Comparison of ENCODE assay signal across 8 mouse cellular contexts in the genomic region with DNA sequence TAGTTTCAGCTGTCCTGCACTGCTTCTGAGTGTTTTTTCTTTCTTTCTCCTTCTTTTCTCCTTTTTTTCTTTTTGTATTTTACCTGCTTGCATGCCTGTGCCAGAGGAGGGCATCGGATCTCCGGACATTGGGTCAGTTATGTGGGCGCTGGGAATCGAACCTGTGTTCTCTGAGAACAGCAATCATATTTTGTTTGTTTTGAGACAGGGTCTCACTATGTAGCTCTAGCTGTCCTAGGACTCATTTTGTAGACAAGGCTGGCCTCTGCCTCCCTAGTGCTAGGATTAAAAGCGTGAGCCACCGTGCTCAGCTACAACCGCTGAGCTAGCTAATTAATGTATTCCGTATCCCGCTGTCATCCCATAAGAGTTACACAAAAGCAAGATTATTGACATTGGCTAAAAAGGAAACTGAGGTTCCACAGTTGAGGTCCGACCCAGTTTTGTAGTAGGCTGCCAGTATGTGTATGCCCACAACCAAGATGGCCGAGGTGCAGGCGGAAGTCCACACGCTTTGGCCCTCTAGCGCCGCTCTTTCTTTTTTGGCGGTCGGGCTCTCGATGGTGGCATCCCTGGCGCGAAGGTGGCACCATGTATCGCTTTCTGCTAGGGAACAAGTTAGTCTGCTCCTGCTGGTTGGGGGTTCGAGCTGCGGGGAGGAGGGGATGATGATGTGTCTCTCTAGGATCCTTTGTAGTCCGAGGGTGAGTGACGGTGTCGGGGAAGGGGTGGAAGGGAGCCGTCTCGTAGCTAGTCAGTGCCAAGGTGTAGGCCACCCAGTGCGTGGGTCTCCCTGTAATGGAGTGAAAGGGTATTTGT. TPM values are rescaled to one million over a fixed set of nuclear protein-coding genes. Genes with fewer than 3 reads are reported as not detected.
A peak's percentile ranks its signal among the peaks of the same experiment; 100 is the strongest.
DNase-seq lines count a peak whose midpoint lies in the region; ATAC-seq and TF ChIP-seq lines count a peak whose summit lies in the region.

No protein-coding gene starts in this region.

- peak overlapping the region; percentile 99 for H3K27ac ChIP-seq in heart, embryonic 13.5 days (replicated peaks)
- peak overlapping the region; percentile 92 for H3K27ac ChIP-seq in kidney, postnatal 0 days
- H3K27ac ChIP-seq in liver, adult 2 months (replicated peaks; ENCODE audit: insufficient read depth, low read depth, low read length), result peak overlapping the region; percentile 77

- TF ChIP-seq POLR2A in liver, adult 2 months (IDR thresholded peaks at IDR 0.05; ENCODE audit: extremely low read depth, insufficient read depth, low read length), result no peak

- peaks cover 32% of the 10 kb centered on the region for H3K4me1 ChIP-seq in heart, embryonic 13.5 days
- peaks cover 21% of the 10 kb centered on the region for H3K4me1 ChIP-seq in kidney, postnatal 0 days (replicated peaks; ENCODE audit: insufficient read depth, low read length)
- peaks cover 6% of the 10 kb centered on the region for H3K4me1 ChIP-seq in liver, adult 2 months (ENCODE audit: control insufficient read depth, insufficient read depth, low read length)

- peak overlapping the region; percentile 88 for H3K9ac ChIP-seq in heart, embryonic 13.5 days
- H3K9ac ChIP-seq in kidney, postnatal 0 days (ENCODE audit: low read depth, low read length), result peak overlapping the region; percentile 74
- H3K9ac ChIP-seq in liver, adult 2 months (ENCODE audit: low read depth, low read length), result peak overlapping the region; percentile 73

- peak; percentile 68 for ATAC-seq in erythroid progenitor cell, adult 5-6 weeks (replicated peaks; ENCODE audit: low FRiP score, poor library complexity, severe bottlenecking)
- 0 out of 2 replicates have a peak, but pooled peaks have one; percentile 16 for ATAC-seq in heart, embryonic 13.5 days (ENCODE audit: extremely low read depth, insufficient number of reproducible peaks, low FRiP score, low TSS enrichment)
- no peak; the same call in 1 of the 2 replicates for ATAC-seq in kidney, postnatal 0 days (replicated peaks; ENCODE audit: low FRiP score, low read depth)
- peak; percentile 31 for ATAC-seq in monocyte, adult 5-6 weeks (replicated peaks; ENCODE audit: insufficient number of reproducible peaks, low FRiP score, low TSS enrichment, poor library complexity, severe bottlenecking)

- H3K27me3 ChIP-seq in heart, embryonic 13.5 days (replicated peaks), result no peaks in the 10 kb centered on the region
- no peaks in the 10 kb centered on the region for H3K27me3 ChIP-seq in kidney, postnatal 0 days (ENCODE audit: insufficient read depth, low read length)
- H3K27me3 ChIP-seq in liver, adult 2 months (ENCODE audit: control insufficient read depth, insufficient read depth, low read length), result no peaks in the 10 kb centered on the region

- H3K4me3 ChIP-seq in heart, embryonic 13.5 days, result peak overlapping the region; percentile 75
- peak overlapping the region; percentile 86 for H3K4me3 ChIP-seq in kidney, postnatal 0 days (replicated peaks; ENCODE audit: low read depth, low read length)
- H3K4me3 ChIP-seq in liver, adult 2 months (ENCODE audit: insufficient read depth, low read depth, low read length), result peak overlapping the region; percentile 69

- peaks cover 18% of the 10 kb centered on the region; the same call in 1 of the 2 replicates for H3K36me3 ChIP-seq in heart, embryonic 13.5 days
- H3K36me3 ChIP-seq in kidney, postnatal 0 days (ENCODE audit: insufficient read depth, low read length), result 0 out of 2 replicates have a peak, but pooled peaks cover 3% of the 10 kb centered on the region
- no peaks in the 10 kb centered on the region for H3K36me3 ChIP-seq in liver, adult 2 months (ENCODE audit: control insufficient read depth, insufficient read depth, low read length)

- DNase-seq in B cell, adult 2 months, result peak; percentile 78 to 79
- peak; percentile 76 for DNase-seq in brain, embryonic 18.5 days (ENCODE audit: low read depth, low spot score)
- DNase-seq in kidney, postnatal 0 days (ENCODE audit: low spot score), result peak; percentile 91
- peak; percentile 86 for DNase-seq in liver, adult 2 months (ENCODE audit: extremely low read depth, low read depth, low spot score)
- peak; percentile 67 to 76 for DNase-seq in spleen, postnatal 14 days (ENCODE audit: low spot score in 2 of 2)

- no peaks in the 10 kb centered on the region for H3K9me3 ChIP-seq in heart, embryonic 13.5 days
- no peaks in the 10 kb centered on the region for H3K9me3 ChIP-seq in kidney, postnatal 0 days (replicated peaks; ENCODE audit: low read length)

- WGBS in heart, embryonic 13.5 days, result under 1% methylated on average over 29 of the region's 29 CpGs
- under 1% methylated on average over 29 of the region's 29 CpGs for WGBS in kidney, postnatal 0 days
- under 1% methylated on average over 29 of the region's 29 CpGs for WGBS in liver, adult 2 months

- TF ChIP-seq CTCF in kidney, postnatal 0 days (IDR thresholded peaks at IDR 0.05; ENCODE audit: low read depth), result peak; percentile 61
- TF ChIP-seq CTCF in liver, adult 2 months (IDR thresholded peaks at IDR 0.05; ENCODE audit: low read depth, low read length), result peak; percentile 34; the same call in 1 of the 2 replicates

- H3K4me2 ChIP-seq in heart, embryonic 13.5 days, result peak overlapping the region; percentile 87
- H3K4me2 ChIP-seq in kidney, postnatal 0 days (ENCODE audit: low read length), result peak overlapping the region; percentile 80

- 0 out of 2 replicates have a peak, but pooled peaks cover 7% of the 10 kb centered on the region for H3K79me2 ChIP-seq in liver, adult 2 months (ENCODE audit: control insufficient read depth, insufficient read depth, low read length)

RNA-seq across cellular contexts. Expression of a gene that starts 2.1 kb away (rescaled TPM):
- 10.9 and 16.2 TPM in 2 replicates for total RNA-seq in erythroid progenitor cell, adult 5-6 weeks (2015; ENCODE audit: low replicate concordance)
- 7.6 and 8.1 TPM in 2 replicates for total RNA-seq in erythroid progenitor cell, adult 5-6 weeks (2017; ENCODE audit: low replicate concordance)
- 43.0 and 44.8 TPM in 2 replicates for polyA plus RNA-seq in heart, embryonic 13.5 days (2015; fragmentation: Nextera tagmentation; extraction: Ambion mirVana)
- 77.4 and 83.8 TPM in 2 replicates for polyA plus RNA-seq in kidney, postnatal 0 days (2015; fragmentation: Nextera tagmentation; extraction: Ambion mirVana)
- total RNA-seq in liver, adult 2 months (2014; rRNA removed), result 13.1 and 15.6 TPM in 2 replicates
- 12.0 and 12.6 TPM in 2 replicates for polyA plus RNA-seq in liver, adult 2 months (2012; rRNA removed)
- total RNA-seq in monocyte, adult 5-6 weeks (2017), result 92.1 to 198 TPM (median 119 TPM) in 3 replicates

RNA-seq across cellular contexts. Expression of a gene that starts 21.3 kb away (rescaled TPM):
- total RNA-seq in erythroid progenitor cell, adult 5-6 weeks (2015; ENCODE audit: low replicate concordance), result 7.9 and 13.4 TPM in 2 replicates
- 18.4 and 23.1 TPM in 2 replicates for total RNA-seq in erythroid progenitor cell, adult 5-6 weeks (2017; ENCODE audit: low replicate concordance)
- polyA plus RNA-seq in heart, embryonic 13.5 days (2015; fragmentation: Nextera tagmentation; extraction: Ambion mirVana), result 47.6 and 51.6 TPM in 2 replicates
- 55.3 and 56.1 TPM in 2 replicates for polyA plus RNA-seq in kidney, postnatal 0 days (2015; fragmentation: Nextera tagmentation; extraction: Ambion mirVana)
- total RNA-seq in liver, adult 2 months (2014; rRNA removed), result 20.7 and 27.3 TPM in 2 replicates
- polyA plus RNA-seq in liver, adult 2 months (2012; rRNA removed), result 44.6 and 58.6 TPM in 2 replicates
- 40.1 to 46.6 TPM (median 44.7 TPM) in 3 replicates for total RNA-seq in monocyte, adult 5-6 weeks (2017)

RNA-seq across cellular contexts. Expression of a gene that starts 22.9 kb away (rescaled TPM):
- total RNA-seq in erythroid progenitor cell, adult 5-6 weeks (2015; ENCODE audit: low replicate concordance), result 24.3 and 25.6 TPM in 2 replicates
- total RNA-seq in erythroid progenitor cell, adult 5-6 weeks (2017; ENCODE audit: low replicate concordance), result 11.8 and 16.9 TPM in 2 replicates
- 15.1 and 15.7 TPM in 2 replicates for polyA plus RNA-seq in heart, embryonic 13.5 days (2015; fragmentation: Nextera tagmentation; extraction: Ambion mirVana)
- 15.9 and 16.1 TPM in 2 replicates for polyA plus RNA-seq in kidney, postnatal 0 days (2015; fragmentation: Nextera tagmentation; extraction: Ambion mirVana)
- 5.3 and 8.0 TPM in 2 replicates for total RNA-seq in liver, adult 2 months (2014; rRNA removed)
- polyA plus RNA-seq in liver, adult 2 months (2012; rRNA removed), result 31.0 and 32.6 TPM in 2 replicates
- total RNA-seq in monocyte, adult 5-6 weeks (2017), result 29.0 to 50.5 TPM (median 36.3 TPM) in 3 replicates

RNA-seq across cellular contexts. Expression of a gene that starts 36.5 kb away (rescaled TPM):
- total RNA-seq in erythroid progenitor cell, adult 5-6 weeks (2015; ENCODE audit: low replicate concordance), result 98.7 and 109 TPM in 2 replicates
- 54.7 and 70.5 TPM in 2 replicates for total RNA-seq in erythroid progenitor cell, adult 5-6 weeks (2017; ENCODE audit: low replicate concordance)
- 15.4 and 17.1 TPM in 2 replicates for polyA plus RNA-seq in heart, embryonic 13.5 days (2015; fragmentation: Nextera tagmentation; extraction: Ambion mirVana)
- polyA plus RNA-seq in kidney, postnatal 0 days (2015; fragmentation: Nextera tagmentation; extraction: Ambion mirVana), result 6.1 and 6.4 TPM in 2 replicates
- total RNA-seq in liver, adult 2 months (2014; rRNA removed), result 0.18 and 0.47 TPM in 2 replicates
- polyA plus RNA-seq in liver, adult 2 months (2012; rRNA removed), result 0.71 and 1.3 TPM in 2 replicates
- total RNA-seq in monocyte, adult 5-6 weeks (2017), result 41.7 to 46.2 TPM (median 45.0 TPM) in 3 replicates

RNA-seq across cellular contexts. Expression of a gene that starts 58.0 kb away (rescaled TPM):
- total RNA-seq in erythroid progenitor cell, adult 5-6 weeks (2015; ENCODE audit: low replicate concordance), result 12.2 and 21.6 TPM in 2 replicates
- total RNA-seq in erythroid progenitor cell, adult 5-6 weeks (2017; ENCODE audit: low replicate concordance), result 1.1 and 13.2 TPM in 2 replicates
- 7.8 and 8.9 TPM in 2 replicates for polyA plus RNA-seq in heart, embryonic 13.5 days (2015; fragmentation: Nextera tagmentation; extraction: Ambion mirVana)
- 1.9 and 2.5 TPM in 2 replicates for polyA plus RNA-seq in kidney, postnatal 0 days (2015; fragmentation: Nextera tagmentation; extraction: Ambion mirVana)
- not detected in 2 replicates for total RNA-seq in liver, adult 2 months (2014; rRNA removed)
- polyA plus RNA-seq in liver, adult 2 months (2012; rRNA removed), result 0.19 TPM in 1 of 2 replicates, not detected in the other
- 6.4 to 8.9 TPM (median 8.2 TPM) in 3 replicates for total RNA-seq in monocyte, adult 5-6 weeks (2017)
